Mouse (Mus musculus): ENCODE results near the gene Rnf220. TPM values are rescaled to one million over a fixed set of nuclear protein-coding genes. Genes with fewer than 3 reads are reported as not detected.

Gene Rnf220
- polyA plus RNA-seq, 1 experiment from 2014 or later: 77.8 TPM

GRCm38 (mm10) chr4:117307270-117307669, 189.6 kb downstream of the Rnf220 start:
- Histone ChIP-seq H3K79me2 (ENCODE audit: inconsistent target) (no peaks in the 10 kb centered on the region), H3K27ac (no peak overlapping the region), H3K36me3 (ENCODE audit: inconsistent target) (no peaks in the 10 kb centered on the region), H3K4me3 (ENCODE audit: inconsistent target) (no peak overlapping the region)
- 90% methylated on average over 6 of the region's 6 CpGs for WGBS (ENCODE audit: missing documents)

- H3K27ac ChIP-seq: no peak overlapping the region
- H3K79me2 ChIP-seq (ENCODE audit: inconsistent target): no peaks in the 10 kb centered on the region
- no peaks in the 10 kb centered on the region for H3K36me3 ChIP-seq (ENCODE audit: inconsistent target)
- no peak overlapping the region for H3K4me3 ChIP-seq (ENCODE audit: inconsistent target)
- WGBS (ENCODE audit: missing documents): 85% methylated on average over 7 of the region's 7 CpGs
Observed at GRCm38 (mm10) chr4:117305461-117305860, 191.4 kb downstream of the Rnf220 start.

GRCm38 (mm10) chr4:117304239-117305025, 192.4 kb downstream of the Rnf220 start:
- Histone ChIP-seq H3K79me2 (ENCODE audit: inconsistent target) (no peaks in the 10 kb centered on the region), H3K36me3 (ENCODE audit: inconsistent target) (no peaks in the 10 kb centered on the region), H3K27ac (no peak overlapping the region), H3K4me3 (ENCODE audit: inconsistent target) (no peak overlapping the region)
- 90% methylated on average over 51 of the region's 54 CpGs for WGBS (ENCODE audit: missing documents)

- Histone ChIP-seq H3K27ac (no peak overlapping the region), H3K36me3 (ENCODE audit: inconsistent target) (no peaks in the 10 kb centered on the region), H3K4me3 (ENCODE audit: inconsistent target) (no peak overlapping the region), H3K79me2 (ENCODE audit: inconsistent target) (no peaks in the 10 kb centered on the region)
- 92% methylated on average over 30 of the region's 30 CpGs for WGBS (ENCODE audit: missing documents)
Observed at GRCm38 (mm10) chr4:117303581-117304238, 193.1 kb downstream of the Rnf220 start.

- Histone ChIP-seq H3K27ac (no peak overlapping the region), H3K36me3 (ENCODE audit: inconsistent target) (no peaks in the 10 kb centered on the region), H3K79me2 (ENCODE audit: inconsistent target) (no peaks in the 10 kb centered on the region), H3K4me3 (ENCODE audit: inconsistent target) (no peak overlapping the region)
- 90% methylated on average over 14 of the region's 14 CpGs for WGBS (ENCODE audit: missing documents)
Observed at GRCm38 (mm10) chr4:117302027-117302806, 194.6 kb downstream of the Rnf220 start.

GRCm38 (mm10) chr4:117299921-117300320, 196.9 kb downstream of the Rnf220 start:
- H3K27ac ChIP-seq: no peak overlapping the region
- H3K4me3 ChIP-seq (ENCODE audit: inconsistent target): no peak overlapping the region
- H3K36me3 ChIP-seq (ENCODE audit: inconsistent target): no peaks in the 10 kb centered on the region
- 91% methylated on average over 10 of the region's 10 CpGs for WGBS (ENCODE audit: missing documents)
- H3K79me2 ChIP-seq (ENCODE audit: inconsistent target): no peaks in the 10 kb centered on the region

- 86% methylated on average over 9 of the region's 9 CpGs for WGBS (ENCODE audit: missing documents)
- no peak overlapping the region for H3K4me3 ChIP-seq (ENCODE audit: inconsistent target)
- H3K79me2 ChIP-seq (ENCODE audit: inconsistent target): no peaks in the 10 kb centered on the region
- H3K27ac ChIP-seq: no peak overlapping the region
- H3K36me3 ChIP-seq (ENCODE audit: inconsistent target): no peaks in the 10 kb centered on the region
Observed at GRCm38 (mm10) chr4:117297819-117298218, 199.0 kb downstream of the Rnf220 start.

- no peaks in the 10 kb centered on the region for H3K79me2 ChIP-seq (ENCODE audit: inconsistent target)
- no peak overlapping the region for H3K27ac ChIP-seq
- no peak overlapping the region for H3K4me3 ChIP-seq (ENCODE audit: inconsistent target)
- 97% methylated on average over 19 of the region's 19 CpGs for whole genome bisulfite sequencing (ENCODE audit: missing documents)
- no peaks in the 10 kb centered on the region for H3K36me3 ChIP-seq (ENCODE audit: inconsistent target)
Observed at GRCm38 (mm10) chr4:117296849-117297593, 199.8 kb downstream of the Rnf220 start.

- 88% methylated on average over 2 of the region's 2 CpGs for WGBS (ENCODE audit: missing documents)
- peaks cover 6% of the 10 kb centered on the region; the same call in 1 of the 2 replicates for H3K36me3 ChIP-seq (ENCODE audit: inconsistent target)
- peaks cover 9% of the 10 kb centered on the region for H3K79me2 ChIP-seq (ENCODE audit: inconsistent target)
- no peak overlapping the region for H3K4me3 ChIP-seq (ENCODE audit: inconsistent target)
- H3K27ac ChIP-seq: no peak overlapping the region
Observed at GRCm38 (mm10) chr4:117291696-117292095, 205.2 kb downstream of the Rnf220 start.

GRCm38 (mm10) chr4:117288927-117289801, 207.7 kb downstream of the Rnf220 start:
- Histone ChIP-seq H3K36me3 (ENCODE audit: inconsistent target) (peaks cover 31% of the 10 kb centered on the region), H3K4me3 (ENCODE audit: inconsistent target) (peak overlapping the region; percentile 54), H3K79me2 (ENCODE audit: inconsistent target) (peaks cover 23% of the 10 kb centered on the region), H3K27ac (peak overlapping the region; percentile 42)
- 1% methylated on average over 54 of the region's 80 CpGs for WGBS (ENCODE audit: missing documents)

- H3K27ac ChIP-seq: peak overlapping the region; percentile 42
- peaks cover 38% of the 10 kb centered on the region for H3K36me3 ChIP-seq (ENCODE audit: inconsistent target)
Observed at GRCm38 (mm10) chr4:117288277-117288926, 208.4 kb downstream of the Rnf220 start.

GRCm38 (mm10) chr4:117284363-117284762, 212.5 kb downstream of the Rnf220 start:
- H3K4me3 ChIP-seq (ENCODE audit: inconsistent target): no peak overlapping the region
- WGBS (ENCODE audit: missing documents): 89% methylated on average over 4 of the region's 4 CpGs
- H3K27ac ChIP-seq: no peak overlapping the region
- peaks cover 75% of the 10 kb centered on the region for H3K36me3 ChIP-seq (ENCODE audit: inconsistent target)
- H3K79me2 ChIP-seq (ENCODE audit: inconsistent target): peaks cover 23% of the 10 kb centered on the region

More at GRCm38 (mm10) chr4:117288277-117288926, 208.4 kb downstream of the Rnf220 start:
- WGBS (ENCODE audit: missing documents): 49% methylated on average over 24 of the region's 25 CpGs
- Histone ChIP-seq H3K79me2 (ENCODE audit: inconsistent target) (peaks cover 23% of the 10 kb centered on the region), H3K4me3 (ENCODE audit: inconsistent target) (peak overlapping the region; percentile 54)

All from macrophage (primary cell).